Mouse (Mus musculus): ENCODE results near the gene Ccdc114. TPM values are rescaled to one million over a fixed set of nuclear protein-coding genes. Genes with fewer than 3 reads are reported as not detected.
A peak's percentile ranks its signal among the peaks of the same experiment; 100 is the strongest.
"Not testable (repeated sequence)": the region's sequence is repeated elsewhere in the genome, so short reads cannot be mapped to it uniquely, and the experiment has no call there.

The Ccdc114 gene
- polyA plus RNA-seq, 1 experiment from 2014 or later, result 0.94 TPM

DNA sequence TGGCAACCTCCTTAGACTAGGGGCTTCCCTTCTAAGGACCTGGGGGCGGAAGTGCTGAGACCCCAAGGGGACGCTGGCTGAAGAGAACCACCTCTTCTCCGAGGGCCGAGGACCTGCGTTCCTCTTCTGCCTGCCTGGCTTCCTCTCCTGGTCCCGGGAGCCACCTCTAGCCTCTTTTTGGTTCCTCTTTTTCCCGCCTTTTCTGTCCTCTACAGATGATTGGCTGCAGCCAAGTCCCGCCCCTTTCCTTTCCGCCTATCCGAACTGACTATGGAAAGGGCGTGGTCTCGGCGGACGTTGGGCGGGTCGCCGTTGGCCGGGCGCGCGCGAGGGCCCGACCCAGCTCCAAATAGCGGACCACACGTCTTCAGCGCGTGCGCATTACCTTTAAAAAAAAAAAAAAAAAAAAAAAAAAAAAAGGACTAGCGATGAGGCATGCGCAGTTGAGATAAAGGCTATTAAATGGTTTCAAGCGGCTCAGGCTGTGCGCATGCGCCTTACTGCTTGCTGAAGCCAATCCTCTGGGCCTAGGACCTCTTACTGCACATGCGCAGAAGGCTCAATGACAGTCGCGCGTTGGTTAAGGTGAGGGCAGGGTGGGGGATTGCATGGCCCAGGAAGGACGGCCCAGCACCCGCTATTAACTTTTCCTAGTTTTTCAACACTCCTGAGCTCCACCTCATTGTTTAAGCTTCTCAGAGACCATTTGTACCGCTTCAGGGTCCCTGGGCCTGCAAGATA is 27.2 kb upstream of the Ccdc114 start, which contains the start of the genes Syngr4 and Tmem143:
Gene Syngr4 (minus strand): TSS at position 198 of the 741 bp plus-strand sequence.
Gene Tmem143 (plus strand): TSS at position 425 of the 741 bp plus-strand sequence.
- H3K27ac ChIP-seq (ENCODE audit: low read length), result peak within 1 kb of the TSS; percentile 86
- peak within 1 kb of the TSS; percentile 72 for H3K9ac ChIP-seq (ENCODE audit: low read depth, low read length)
- H3K4me3 ChIP-seq (ENCODE audit: low read depth, low read length), result peak within 1 kb of the TSS; percentile 64
- under 1% methylated on average over 40 of the region's 40 CpGs for WGBS (ENCODE audit: insufficient replicate concordance)
- peaks cover 19% of the 10 kb centered on the region for H3K4me1 ChIP-seq (ENCODE audit: control insufficient read depth, low read depth, low read length)
- H3K36me3 ChIP-seq (ENCODE audit: control insufficient read depth, insufficient read depth), result no peaks in the 10 kb centered on the region
- ATAC-seq (ENCODE audit: low read depth), result peak; percentile 83
- H3K4me2 ChIP-seq (ENCODE audit: low read depth, low read length), result peak within 1 kb of the TSS; percentile 95
- no peaks in the 10 kb centered on the region for H3K9me3 ChIP-seq (replicated peaks; ENCODE audit: control insufficient read depth, low read length)
- H3K27me3 ChIP-seq (ENCODE audit: control insufficient read depth, insufficient read depth, low read depth, low read length), result no peaks in the 10 kb centered on the region

DNA sequence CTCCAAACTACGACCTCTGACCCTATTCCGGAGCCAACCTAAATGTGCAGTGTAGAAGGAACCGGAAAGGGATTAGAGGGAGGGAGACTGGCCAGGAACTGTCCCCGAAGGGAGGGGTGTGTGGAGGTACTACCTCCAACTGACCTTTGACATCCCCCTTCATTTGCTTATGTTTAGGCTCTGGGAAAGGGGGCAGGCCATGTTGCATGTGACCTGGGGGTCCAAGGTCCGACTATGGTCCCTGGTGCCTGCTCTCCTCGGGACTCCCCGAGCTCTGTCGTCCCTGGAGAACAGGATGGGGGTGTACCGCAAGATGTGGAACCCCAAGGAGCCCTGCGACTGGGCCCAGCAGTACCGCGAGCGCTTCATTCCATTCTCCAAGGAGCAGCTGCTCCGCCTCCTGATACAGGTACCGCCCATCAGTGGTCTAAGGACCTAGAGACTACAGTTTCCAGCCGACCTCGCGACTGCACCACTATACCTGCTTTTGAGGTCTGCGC is 26.6 kb upstream of the Ccdc114 start:
- Histone ChIP-seq H3K27me3 (ENCODE audit: control insufficient read depth, insufficient read depth, low read depth, low read length) (no peaks in the 10 kb centered on the region), H3K27ac (ENCODE audit: low read length) (peak overlapping the region; percentile 86), H3K36me3 (ENCODE audit: control insufficient read depth, insufficient read depth) (no peaks in the 10 kb centered on the region), H3K4me1 (ENCODE audit: control insufficient read depth, low read depth, low read length) (peaks cover 21% of the 10 kb centered on the region), H3K9me3 (replicated peaks; ENCODE audit: control insufficient read depth, low read length) (no peaks in the 10 kb centered on the region), H3K4me3 (ENCODE audit: low read depth, low read length) (peak overlapping the region; percentile 64), H3K4me2 (ENCODE audit: low read depth, low read length) (peak overlapping the region; percentile 95), H3K9ac (ENCODE audit: low read depth, low read length) (peak overlapping the region; percentile 72)
- under 1% methylated on average over 19 of the region's 19 CpGs for WGBS (ENCODE audit: insufficient replicate concordance)
- peak; percentile 77 for ATAC-seq (ENCODE audit: low read depth)

DNA sequence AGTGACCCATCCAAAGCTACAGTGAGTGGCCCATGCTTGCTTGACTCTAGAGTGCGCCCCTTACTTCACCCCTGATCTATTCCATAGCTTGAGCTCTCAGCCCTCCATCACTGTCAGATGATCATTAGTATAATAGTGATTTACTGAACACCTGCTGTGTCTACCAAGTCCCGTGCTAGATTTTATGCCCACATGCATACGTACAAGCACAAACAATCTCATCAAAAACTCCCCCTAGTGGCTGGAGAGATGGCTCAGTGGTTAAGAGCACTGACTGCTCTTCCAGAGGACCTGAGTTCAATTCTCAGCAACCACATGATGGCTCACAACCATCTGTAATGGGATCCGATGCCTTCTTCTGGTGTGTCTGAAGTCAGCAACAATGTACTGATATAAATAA is 25.7 kb upstream of the Ccdc114 start:
- H3K36me3 ChIP-seq (ENCODE audit: control insufficient read depth, insufficient read depth); H3K9me3 ChIP-seq (replicated peaks; ENCODE audit: control insufficient read depth, low read length); H3K27me3 ChIP-seq (ENCODE audit: control insufficient read depth, insufficient read depth, low read depth, low read length); H3K27ac ChIP-seq (ENCODE audit: low read length); ATAC-seq (ENCODE audit: low read depth); H3K9ac ChIP-seq (ENCODE audit: low read depth, low read length): not testable (repeated sequence)
- Histone ChIP-seq H3K4me2 (ENCODE audit: low read depth, low read length) (peak overlapping the region; percentile 95), H3K4me3 (ENCODE audit: low read depth, low read length) (peak overlapping the region; percentile 64), H3K4me1 (ENCODE audit: control insufficient read depth, low read depth, low read length) (peaks cover 21% of the 10 kb centered on the region)
- 32% methylated on average over 4 of the region's 4 CpGs for WGBS (ENCODE audit: insufficient replicate concordance)

DNA sequence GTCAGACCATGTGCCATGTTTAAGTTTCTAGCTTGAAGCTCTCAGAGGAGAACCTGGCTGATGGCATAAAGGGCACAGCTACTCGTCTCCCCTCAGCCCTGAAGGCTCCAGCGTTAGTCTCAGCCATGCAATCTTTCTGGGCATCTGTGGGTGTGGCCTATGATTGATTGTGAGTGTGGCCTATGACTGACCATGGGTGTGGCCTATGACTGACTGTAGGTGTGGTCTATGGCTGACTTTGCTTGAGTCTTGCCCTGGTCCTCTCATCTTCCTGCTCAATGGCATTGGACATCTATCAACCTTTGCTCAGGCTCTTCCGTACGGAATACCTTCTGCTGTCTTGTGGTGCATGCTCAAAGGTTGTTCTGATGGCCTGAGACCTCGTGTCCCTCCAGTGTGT is 22.3 kb upstream of the Ccdc114 start:
- Histone ChIP-seq H3K9me3 (replicated peaks; ENCODE audit: control insufficient read depth, low read length) (peaks cover 4% of the 10 kb centered on the region; the same call in 1 of the 2 replicates), H3K4me2 (ENCODE audit: low read depth, low read length) (no peak overlapping the region), H3K4me3 (ENCODE audit: low read depth, low read length) (no peak overlapping the region), H3K9ac (ENCODE audit: low read depth, low read length) (no peak overlapping the region), H3K27me3 (ENCODE audit: control insufficient read depth, insufficient read depth, low read depth, low read length) (no peaks in the 10 kb centered on the region), H3K4me1 (ENCODE audit: control insufficient read depth, low read depth, low read length) (peaks cover 14% of the 10 kb centered on the region), H3K27ac (ENCODE audit: low read length) (no peak overlapping the region), H3K36me3 (ENCODE audit: control insufficient read depth, insufficient read depth) (no peaks in the 10 kb centered on the region)
- 46% methylated on average over 5 of the region's 5 CpGs for WGBS (ENCODE audit: insufficient replicate concordance)
- ATAC-seq (ENCODE audit: low read depth), result 0 out of 2 replicates have a peak, but pooled peaks have one; percentile 16

DNA sequence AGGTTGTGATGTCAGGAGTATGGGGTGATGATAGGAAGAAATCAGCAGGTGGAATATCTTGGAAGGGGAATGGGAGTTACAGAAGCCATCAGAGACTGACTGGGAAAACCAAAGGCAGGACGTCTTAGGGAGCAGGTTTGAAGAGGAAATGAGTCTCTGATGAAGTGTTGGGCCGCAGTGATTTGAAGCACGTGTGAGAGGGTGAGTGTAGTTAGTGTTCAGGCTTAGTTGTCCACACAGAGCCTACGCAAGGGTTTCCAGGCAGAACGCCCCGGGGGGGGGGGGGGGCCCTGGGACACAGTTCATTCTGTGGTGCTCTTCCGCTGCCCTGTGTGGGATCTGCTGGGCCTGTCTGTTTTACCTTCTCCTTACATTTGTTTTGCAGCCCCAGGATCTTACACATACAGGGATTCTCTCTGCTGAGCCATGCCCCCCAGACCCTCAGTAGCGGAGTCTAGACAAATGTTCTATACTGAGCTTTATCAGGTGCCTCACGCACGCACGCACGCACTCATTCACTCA is 21.3 kb upstream of the Ccdc114 start:
- WGBS (ENCODE audit: insufficient replicate concordance), result 71% methylated on average over 10 of the region's 12 CpGs
- H3K9ac ChIP-seq (ENCODE audit: low read depth, low read length), result no peak overlapping the region
- no peak for ATAC-seq (ENCODE audit: low read depth)

DNA sequence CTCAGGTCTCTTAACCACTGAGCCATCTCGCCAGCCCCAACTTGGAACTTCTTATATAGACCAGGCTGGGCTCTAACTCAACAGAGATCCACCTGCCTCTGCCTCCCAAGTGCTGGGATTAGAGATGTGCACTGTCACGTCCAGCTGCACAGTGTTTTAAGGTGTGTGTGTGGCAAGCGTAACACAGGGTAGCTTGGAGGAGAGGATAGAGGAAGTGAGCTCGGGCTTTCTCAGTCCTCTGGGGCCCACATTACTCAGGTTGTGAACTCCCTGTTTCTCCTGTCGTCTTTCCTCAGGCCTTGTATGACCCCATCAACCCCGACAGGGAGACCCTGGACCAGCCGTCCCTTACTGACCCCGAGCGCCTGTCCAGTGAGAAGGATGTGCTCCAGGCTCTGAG is 17.2 kb upstream of the Ccdc114 start:
- Histone ChIP-seq H3K4me2 (ENCODE audit: low read depth, low read length) (no peak overlapping the region), H3K27ac (ENCODE audit: low read length) (no peak overlapping the region), H3K9me3 (replicated peaks; ENCODE audit: control insufficient read depth, low read length) (peaks cover 4% of the 10 kb centered on the region; the same call in 1 of the 2 replicates), H3K27me3 (ENCODE audit: control insufficient read depth, insufficient read depth, low read depth, low read length) (no peaks in the 10 kb centered on the region), H3K9ac (ENCODE audit: low read depth, low read length) (no peak overlapping the region), H3K4me3 (ENCODE audit: low read depth, low read length) (no peak overlapping the region), H3K36me3 (ENCODE audit: control insufficient read depth, insufficient read depth) (peaks cover 9% of the 10 kb centered on the region), H3K4me1 (ENCODE audit: control insufficient read depth, low read depth, low read length) (peaks cover 3% of the 10 kb centered on the region)
- 72% methylated on average over 9 of the region's 9 CpGs for WGBS (ENCODE audit: insufficient replicate concordance)
- no peak for ATAC-seq (ENCODE audit: low read depth)

More for the DNA sequence above, 21.3 kb upstream of the Ccdc114 start:
- Histone ChIP-seq H3K9me3 (replicated peaks; ENCODE audit: control insufficient read depth, low read length) (peaks cover 4% of the 10 kb centered on the region; the same call in 1 of the 2 replicates), H3K4me1 (ENCODE audit: control insufficient read depth, low read depth, low read length) (peaks cover 9% of the 10 kb centered on the region), H3K27me3 (ENCODE audit: control insufficient read depth, insufficient read depth, low read depth, low read length) (no peaks in the 10 kb centered on the region), H3K4me2 (ENCODE audit: low read depth, low read length) (no peak overlapping the region), H3K36me3 (ENCODE audit: control insufficient read depth, insufficient read depth) (no peaks in the 10 kb centered on the region), H3K4me3 (ENCODE audit: low read depth, low read length) (no peak overlapping the region), H3K27ac (ENCODE audit: low read length) (no peak overlapping the region)

DNA sequence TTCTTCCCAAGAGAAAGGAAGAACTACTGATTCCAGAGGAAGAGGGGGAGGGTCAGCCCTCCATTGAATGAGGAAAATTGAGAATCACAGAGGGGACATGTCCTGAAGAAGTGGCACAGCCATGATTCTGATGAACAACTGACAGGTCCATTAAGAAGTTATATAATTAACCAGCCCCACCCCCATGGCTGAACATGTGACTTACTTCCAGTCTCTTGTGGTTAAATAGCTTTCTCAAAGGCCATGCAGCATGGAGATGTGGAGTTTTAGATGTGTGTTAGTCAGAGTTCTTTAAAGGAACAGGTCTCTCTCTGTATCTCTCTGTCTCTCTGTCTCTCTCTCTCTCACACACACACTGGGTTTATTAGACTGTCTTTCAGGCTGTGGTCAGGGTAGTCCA is 15.5 kb upstream of the Ccdc114 start:
- Histone ChIP-seq H3K27me3 (ENCODE audit: control insufficient read depth, insufficient read depth, low read depth, low read length) (no peaks in the 10 kb centered on the region), H3K4me1 (ENCODE audit: control insufficient read depth, low read depth, low read length) (no peaks in the 10 kb centered on the region), H3K27ac (ENCODE audit: low read length) (no peak overlapping the region), H3K4me3 (ENCODE audit: low read depth, low read length) (no peak overlapping the region), H3K9ac (ENCODE audit: low read depth, low read length) (no peak overlapping the region), H3K4me2 (ENCODE audit: low read depth, low read length) (no peak overlapping the region), H3K36me3 (ENCODE audit: control insufficient read depth, insufficient read depth) (peaks cover 9% of the 10 kb centered on the region), H3K9me3 (replicated peaks; ENCODE audit: control insufficient read depth, low read length) (peaks cover 4% of the 10 kb centered on the region; the same call in 1 of the 2 replicates)
- no peak for ATAC-seq (ENCODE audit: low read depth)

DNA sequence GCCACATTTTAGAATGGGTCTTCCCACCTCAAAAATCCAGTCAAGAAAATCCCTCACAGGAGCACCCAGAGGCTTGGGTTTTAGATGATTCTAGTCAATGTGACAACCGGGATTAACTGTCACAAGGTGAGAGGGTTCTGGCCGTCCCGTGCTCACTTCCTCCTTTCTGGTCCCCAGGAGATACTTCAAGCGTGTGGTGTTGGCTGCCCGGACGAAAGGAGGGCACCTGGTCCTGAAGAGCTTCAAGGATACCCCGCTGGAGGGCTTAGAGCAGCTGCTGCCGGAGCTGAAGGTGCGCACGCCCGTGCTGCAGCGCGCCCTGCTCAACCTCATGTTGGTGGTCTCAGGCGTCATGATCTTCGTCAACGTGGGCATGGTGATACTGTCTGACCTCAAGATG is 14.7 kb upstream of the Ccdc114 start:
- Histone ChIP-seq H3K27ac (ENCODE audit: low read length) (no peak overlapping the region), H3K4me2 (ENCODE audit: low read depth, low read length) (no peak overlapping the region), H3K36me3 (ENCODE audit: control insufficient read depth, insufficient read depth) (peaks cover 9% of the 10 kb centered on the region), H3K4me3 (ENCODE audit: low read depth, low read length) (no peak overlapping the region), H3K9ac (ENCODE audit: low read depth, low read length) (no peak overlapping the region), H3K9me3 (replicated peaks; ENCODE audit: control insufficient read depth, low read length) (no peaks in the 10 kb centered on the region), H3K27me3 (ENCODE audit: control insufficient read depth, insufficient read depth, low read depth, low read length) (no peaks in the 10 kb centered on the region), H3K4me1 (ENCODE audit: control insufficient read depth, low read depth, low read length) (no peaks in the 10 kb centered on the region)
- ATAC-seq (ENCODE audit: low read depth), result no peak
- WGBS (ENCODE audit: insufficient replicate concordance), result 80% methylated on average over 16 of the region's 16 CpGs

DNA sequence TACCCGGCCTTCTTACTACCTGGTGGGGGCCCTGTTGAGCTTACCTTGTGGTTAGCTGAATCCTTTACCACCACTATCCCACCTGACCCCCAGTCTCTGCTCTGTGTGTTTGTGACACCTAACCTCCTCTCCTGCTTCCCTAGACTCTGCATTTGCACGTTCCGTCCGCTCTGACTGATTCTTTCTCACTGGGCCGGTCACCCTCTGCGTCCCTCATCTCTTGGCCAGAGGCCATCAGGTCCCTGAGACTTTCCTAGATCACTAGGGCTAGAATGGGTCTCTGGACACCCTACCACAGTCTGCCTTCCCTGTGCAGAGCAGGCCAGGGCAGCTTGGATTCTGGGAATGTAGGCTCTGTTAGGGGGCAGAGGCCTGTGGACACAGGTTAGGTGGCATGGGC is 9.8 kb upstream of the Ccdc114 start:
- H3K27ac ChIP-seq (ENCODE audit: low read length), result no peak overlapping the region
- H3K9ac ChIP-seq (ENCODE audit: low read depth, low read length), result no peak overlapping the region

More for the DNA sequence above, 9.8 kb upstream of the Ccdc114 start:
- no peak overlapping the region for H3K4me2 ChIP-seq (ENCODE audit: low read depth, low read length)
- no peak for ATAC-seq (ENCODE audit: low read depth)
- H3K27me3 ChIP-seq (ENCODE audit: control insufficient read depth, insufficient read depth, low read depth, low read length), result no peaks in the 10 kb centered on the region
- peaks cover 15% of the 10 kb centered on the region for H3K4me1 ChIP-seq (ENCODE audit: control insufficient read depth, low read depth, low read length)
- no peaks in the 10 kb centered on the region for H3K9me3 ChIP-seq (replicated peaks; ENCODE audit: control insufficient read depth, low read length)
- H3K36me3 ChIP-seq (ENCODE audit: control insufficient read depth, insufficient read depth), result peaks cover 9% of the 10 kb centered on the region
- H3K4me3 ChIP-seq (ENCODE audit: low read depth, low read length), result no peak overlapping the region
- 77% methylated on average over 6 of the region's 6 CpGs for WGBS (ENCODE audit: insufficient replicate concordance)

All from liver, embryonic 16.5 days (tissue).